Mouse (Mus musculus): ENCODE data around the gene Fastkd1. TPM values are rescaled to one million over a fixed set of nuclear protein-coding genes. Genes with fewer than 3 reads are reported as not detected.
"Not testable (repeated sequence)": the region's sequence is repeated elsewhere in the genome, so short reads cannot be mapped to it uniquely, and the experiment has no call there.

Gene Fastkd1
- polyA plus RNA-seq, 1 experiment from 2014 or later, result 12.6 TPM

GRCm38 (mm10) chr2:69700446-69700845 lies 12.9 kb downstream of the Fastkd1 start:
- ATAC-seq (ENCODE audit: insufficient number of reproducible peaks, insufficient read depth, low FRiP score, low TSS enrichment, low read depth), result no peak
- H3K27ac ChIP-seq, result no peak overlapping the region
- H3K4me1 ChIP-seq, result no peaks in the 10 kb centered on the region
- 95% methylated on average over 8 of the region's 8 CpGs for WGBS
- H3K36me3 ChIP-seq, result peaks cover 44% of the 10 kb centered on the region
- no peaks in the 10 kb centered on the region for H3K9me3 ChIP-seq
- H3K4me2 ChIP-seq, result no peak overlapping the region
- no peaks in the 10 kb centered on the region for H3K27me3 ChIP-seq
- no peak overlapping the region for H3K9ac ChIP-seq
- H3K4me3 ChIP-seq, result no peak overlapping the region

- Histone ChIP-seq H3K9ac (no peak overlapping the region), H3K9me3 (no peaks in the 10 kb centered on the region), H3K36me3 (peaks cover 53% of the 10 kb centered on the region), H3K4me1 (no peaks in the 10 kb centered on the region), H3K27ac (no peak overlapping the region), H3K4me2 (no peak overlapping the region), H3K4me3 (no peak overlapping the region), H3K27me3 (no peaks in the 10 kb centered on the region)
- no peak for ATAC-seq (ENCODE audit: insufficient number of reproducible peaks, insufficient read depth, low FRiP score, low TSS enrichment, low read depth)
- 93% methylated on average over 11 of the region's 11 CpGs for WGBS
These were observed 19.8 kb downstream of the Fastkd1 start for GRCm38 (mm10) chr2:69693501-69693900.

GRCm38 (mm10) chr2:69690843-69691242 lies 22.5 kb downstream of the Fastkd1 start:
- no peaks in the 10 kb centered on the region for H3K9me3 ChIP-seq
- no peak for ATAC-seq (ENCODE audit: insufficient number of reproducible peaks, insufficient read depth, low FRiP score, low TSS enrichment, low read depth)
- H3K4me2 ChIP-seq, result no peak overlapping the region
- 94% methylated on average over 6 of the region's 6 CpGs for WGBS
- H3K4me1 ChIP-seq, result no peaks in the 10 kb centered on the region
- no peak overlapping the region for H3K4me3 ChIP-seq
- no peaks in the 10 kb centered on the region for H3K27me3 ChIP-seq
- peaks cover 55% of the 10 kb centered on the region for H3K36me3 ChIP-seq
- no peak overlapping the region for H3K27ac ChIP-seq
- no peak overlapping the region for H3K9ac ChIP-seq

GRCm38 (mm10) chr2:69690214-69690613 lies 23.1 kb downstream of the Fastkd1 start:
- no peak overlapping the region for H3K4me2 ChIP-seq
- H3K36me3 ChIP-seq, result peaks cover 55% of the 10 kb centered on the region
- no peaks in the 10 kb centered on the region for H3K27me3 ChIP-seq
- H3K27ac ChIP-seq, result no peak overlapping the region
- no peak overlapping the region for H3K4me3 ChIP-seq
- H3K9me3 ChIP-seq, result no peaks in the 10 kb centered on the region
- 88% methylated on average over 3 of the region's 3 CpGs for WGBS
- H3K4me1 ChIP-seq, result no peaks in the 10 kb centered on the region
- ATAC-seq (ENCODE audit: insufficient number of reproducible peaks, insufficient read depth, low FRiP score, low TSS enrichment, low read depth), result no peak
- no peak overlapping the region for H3K9ac ChIP-seq

- Histone ChIP-seq H3K27ac (no peak overlapping the region), H3K4me1 (no peaks in the 10 kb centered on the region), H3K9me3 (no peaks in the 10 kb centered on the region), H3K27me3 (no peaks in the 10 kb centered on the region), H3K4me3 (no peak overlapping the region), H3K4me2 (no peak overlapping the region), H3K9ac (no peak overlapping the region), H3K36me3 (peaks cover 15% of the 10 kb centered on the region)
- WGBS, result 92% methylated on average over 3 of the region's 3 CpGs
- ATAC-seq (ENCODE audit: insufficient number of reproducible peaks, insufficient read depth, low FRiP score, low TSS enrichment, low read depth), result no peak
These were observed 28.8 kb downstream of the Fastkd1 start for GRCm38 (mm10) chr2:69684488-69684887.

GRCm38 (mm10) chr2:69683036-69683805 lies 30.1 kb downstream of the Fastkd1 start:
- Histone ChIP-seq H3K4me1 (no peaks in the 10 kb centered on the region), H3K4me3 (no peak overlapping the region), H3K36me3 (peaks cover 15% of the 10 kb centered on the region), H3K9me3 (no peaks in the 10 kb centered on the region), H3K4me2 (no peak overlapping the region), H3K27ac (no peak overlapping the region), H3K9ac (no peak overlapping the region), H3K27me3 (no peaks in the 10 kb centered on the region)
- ATAC-seq (ENCODE audit: insufficient number of reproducible peaks, insufficient read depth, low FRiP score, low TSS enrichment, low read depth), result no peak
- 84% methylated on average over 13 of the region's 13 CpGs for WGBS

- no peak for ATAC-seq (ENCODE audit: insufficient number of reproducible peaks, insufficient read depth, low FRiP score, low TSS enrichment, low read depth)
- Histone ChIP-seq H3K27me3 (no peaks in the 10 kb centered on the region), H3K4me1 (no peaks in the 10 kb centered on the region), H3K27ac (no peak overlapping the region), H3K9me3 (no peaks in the 10 kb centered on the region), H3K36me3 (peaks cover 7% of the 10 kb centered on the region), H3K4me2 (no peak overlapping the region), H3K9ac (no peak overlapping the region), H3K4me3 (no peak overlapping the region)
- 88% methylated on average over 4 of the region's 4 CpGs for WGBS
These were observed 31.4 kb downstream of the Fastkd1 start for GRCm38 (mm10) chr2:69681931-69682330.

GRCm38 (mm10) chr2:69679990-69680389 lies 33.3 kb downstream of the Fastkd1 start:
- WGBS, result 60% methylated on average over 6 of the region's 6 CpGs

GRCm38 (mm10) chr2:69677215-69677614 lies 36.1 kb downstream of the Fastkd1 start:
- H3K4me1 ChIP-seq, result not testable (repeated sequence)
- WGBS, result 86% methylated on average over 2 of the region's 2 CpGs

More at GRCm38 (mm10) chr2:69679990-69680389, 33.3 kb downstream of the Fastkd1 start:
- Histone ChIP-seq H3K4me1 (no peaks in the 10 kb centered on the region), H3K36me3 (peaks cover 4% of the 10 kb centered on the region; the same call in 1 of the 2 replicates), H3K4me2 (no peak overlapping the region), H3K9me3 (no peaks in the 10 kb centered on the region), H3K9ac (no peak overlapping the region), H3K27me3 (no peaks in the 10 kb centered on the region), H3K4me3 (no peak overlapping the region), H3K27ac (no peak overlapping the region)
- no peak for ATAC-seq (ENCODE audit: insufficient number of reproducible peaks, insufficient read depth, low FRiP score, low TSS enrichment, low read depth)

GRCm38 (mm10) chr2:69676713-69677112 lies 36.6 kb downstream of the Fastkd1 start:
- H3K4me3 ChIP-seq, result no peak overlapping the region
- H3K4me1 ChIP-seq, result no peaks in the 10 kb centered on the region
- no peak overlapping the region for H3K4me2 ChIP-seq
- no peaks in the 10 kb centered on the region for H3K27me3 ChIP-seq
- no peaks in the 10 kb centered on the region for H3K9me3 ChIP-seq
- no peaks in the 10 kb centered on the region; the same call in 1 of the 2 replicates for H3K36me3 ChIP-seq
- 57% methylated on average over 2 of the region's 2 CpGs for WGBS
- no peak for ATAC-seq (ENCODE audit: insufficient number of reproducible peaks, insufficient read depth, low FRiP score, low TSS enrichment, low read depth)
- H3K27ac ChIP-seq, result no peak overlapping the region
- no peak overlapping the region for H3K9ac ChIP-seq

More at GRCm38 (mm10) chr2:69677215-69677614, 36.1 kb downstream of the Fastkd1 start:
- not testable (repeated sequence) for H3K4me3 ChIP-seq; H3K9me3 ChIP-seq; H3K9ac ChIP-seq; H3K27me3 ChIP-seq; H3K4me2 ChIP-seq; ATAC-seq (ENCODE audit: insufficient number of reproducible peaks, insufficient read depth, low FRiP score, low TSS enrichment, low read depth); H3K27ac ChIP-seq; H3K36me3 ChIP-seq

- 87% methylated on average over 9 of the region's 9 CpGs for WGBS
- no peak overlapping the region for H3K27ac ChIP-seq
- H3K36me3 ChIP-seq, result peaks cover 2% of the 10 kb centered on the region; the same call in 1 of the 2 replicates
- no peaks in the 10 kb centered on the region for H3K27me3 ChIP-seq
- H3K4me3 ChIP-seq, result no peak overlapping the region
- H3K9me3 ChIP-seq, result no peaks in the 10 kb centered on the region
- H3K4me2 ChIP-seq, result no peak overlapping the region
- no peak for ATAC-seq (ENCODE audit: insufficient number of reproducible peaks, insufficient read depth, low FRiP score, low TSS enrichment, low read depth)
- H3K4me1 ChIP-seq, result no peaks in the 10 kb centered on the region
- H3K9ac ChIP-seq, result no peak overlapping the region
These were observed 38.0 kb downstream of the Fastkd1 start for GRCm38 (mm10) chr2:69675266-69675665.

GRCm38 (mm10) chr2:69673723-69674122 lies 39.6 kb downstream of the Fastkd1 start:
- no peaks in the 10 kb centered on the region for H3K27me3 ChIP-seq
- WGBS, result 66% methylated on average over 5 of the region's 5 CpGs
- H3K4me2 ChIP-seq, result no peak overlapping the region
- H3K4me1 ChIP-seq, result no peaks in the 10 kb centered on the region
- H3K36me3 ChIP-seq, result 0 out of 2 replicates have a peak, but pooled peaks cover 4% of the 10 kb centered on the region
- ATAC-seq (ENCODE audit: insufficient number of reproducible peaks, insufficient read depth, low FRiP score, low TSS enrichment, low read depth), result no peak
- H3K4me3 ChIP-seq, result no peak overlapping the region
- no peaks in the 10 kb centered on the region for H3K9me3 ChIP-seq
- H3K9ac ChIP-seq, result no peak overlapping the region
- no peak overlapping the region for H3K27ac ChIP-seq
